Mouse (Mus musculus): ENCODE measurements around the gene Mark3.

DNA sequence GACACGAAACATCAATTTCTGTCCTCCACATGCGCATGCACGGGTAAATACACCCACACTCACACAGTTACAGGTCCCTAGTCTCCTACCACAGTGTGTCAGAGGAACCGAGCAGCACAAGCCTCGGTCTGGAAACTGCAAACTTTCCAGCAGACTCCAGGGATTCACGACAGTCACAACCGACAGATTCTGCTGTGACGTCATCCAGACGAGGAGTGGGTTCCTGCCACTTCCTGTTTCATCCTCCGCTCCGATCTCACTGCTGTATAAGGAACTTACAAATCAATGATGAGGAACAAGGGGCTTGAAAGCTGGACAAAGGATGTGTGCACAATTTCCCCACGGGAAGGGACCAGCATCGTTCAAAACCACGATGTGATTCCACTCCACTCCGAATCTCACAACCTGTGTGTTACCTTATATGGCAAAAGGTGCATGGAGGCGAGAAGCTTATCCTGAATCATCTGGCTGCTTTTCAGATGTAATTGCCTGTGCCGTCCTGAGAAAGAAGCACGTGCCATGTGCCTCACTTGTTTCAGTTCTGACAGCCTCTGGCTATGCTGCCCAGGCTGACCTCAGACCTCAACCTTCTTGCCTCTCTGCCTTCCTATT, 14.6 kb upstream of the Mark3 start:
- no peak for TF ChIP-seq CTCF (conservative IDR thresholded peaks at IDR 0.05; ENCODE audit: insufficient read depth, insufficient read length, low read depth, low read length)
- no peak for TF ChIP-seq POLR2A (IDR thresholded peaks at IDR 0.05; ENCODE audit: low read depth, low read length)
